Mouse (Mus musculus) olfactory bulb, adult 2 months (tissue): Measurements from ENCODE around the gene Gabpb1.

ENCODE experiments used
- CTCF ChIP-seq: fragments of 200-500 bp; IDR thresholded peaks from 2 replicates; pipeline ENCODE4 v1.5.1; 2012; ENCODE audit warnings: low read depth, mild to moderate bottlenecking, low read length, moderate library complexity; ENCODE audit not compliant: insufficient read depth
- POLR2A ChIP-seq: fragments of 200-500 bp; IDR thresholded peaks from 2 replicates; pipeline ENCODE4 v1.6.1; 2012; ENCODE audit warnings: mild to moderate bottlenecking, low read depth, low read length, moderate library complexity; ENCODE audit not compliant: insufficient read depth

DNA sequence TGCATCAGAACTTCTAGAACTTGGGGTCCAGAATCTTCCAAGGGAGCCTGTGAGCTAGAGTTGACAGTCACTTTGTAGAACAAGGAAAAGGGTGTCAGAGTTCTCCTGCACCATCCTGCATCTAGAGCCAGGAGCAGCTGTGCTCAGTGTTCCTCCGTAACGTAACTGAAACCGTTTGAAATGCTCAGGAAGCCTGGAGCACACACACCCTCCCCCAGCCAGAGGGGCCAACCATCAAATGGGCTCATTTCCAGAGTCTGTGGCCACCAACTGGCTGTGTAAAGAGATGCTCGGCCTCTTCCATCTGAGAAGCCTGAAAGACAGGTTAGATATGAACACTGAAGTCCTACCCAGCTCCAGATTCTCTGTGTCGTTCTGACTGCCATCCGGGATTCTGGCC lies 92.2 kb downstream of the Gabpb1 start:
- no peak for TF ChIP-seq POLR2A
- TF ChIP-seq CTCF = no peak
